Mouse (Mus musculus): Measurements from ENCODE around the gene Mlf2.

The Mlf2 gene

GRCm38 (mm10) chr6:124937493-124937892, 6.3 kb downstream of the Mlf2 start:
- no peak for DNase-seq

GRCm38 (mm10) chr6:124938554-124938953, 7.4 kb downstream of the Mlf2 start:
- no peak for DNase-seq

GRCm38 (mm10) chr6:124941679-124942078, 10.5 kb downstream of the Mlf2 start:
- DNase-seq: no peak

GRCm38 (mm10) chr6:124943526-124943925, 12.3 kb downstream of the Mlf2 start:
- no peak for DNase-seq

- DNase-seq: no peak
Observed at GRCm38 (mm10) chr6:124953991-124954715, 23.0 kb downstream of the Mlf2 start.

GRCm38 (mm10) chr6:124955212-124955611, 24.0 kb downstream of the Mlf2 start:
- no peak for DNase-seq

GRCm38 (mm10) chr6:124958127-124958526, 26.9 kb downstream of the Mlf2 start:
- DNase-seq: no peak

GRCm38 (mm10) chr6:124959960-124960359, 28.8 kb downstream of the Mlf2 start:
- DNase-seq: no peak

GRCm38 (mm10) chr6:124961021-124961420, 29.8 kb downstream of the Mlf2 start:
- DNase-seq: no peak

GRCm38 (mm10) chr6:124964638-124965037, 33.5 kb downstream of the Mlf2 start:
- DNase-seq: no peak

GRCm38 (mm10) chr6:124965088-124965719, 34.0 kb downstream of the Mlf2 start, which contains the start of gene Cops7a:
Gene Cops7a (minus strand): TSS chr6:124965538.
- peak; percentile 97 to 98 for DNase-seq

- no peak for DNase-seq
Observed at GRCm38 (mm10) chr6:124965747-124966146, 34.6 kb downstream of the Mlf2 start.

GRCm38 (mm10) chr6:124966466-124967118, 35.4 kb downstream of the Mlf2 start:
- DNase-seq: peak; percentile 45 to 47

- DNase-seq: peak; percentile 68 to 70
Observed at GRCm38 (mm10) chr6:124967766-124968165, 36.6 kb downstream of the Mlf2 start.
